Mouse (Mus musculus): ENCODE data around the gene Gfi1.

GRCm38 (mm10) chr5:107739023-107739422 is 13.2 kb upstream of the Gfi1 start:
- TF ChIP-seq ETS1 (conservative IDR thresholded peaks at IDR 0.05; ENCODE audit: low read depth, low read length) (no peak), ZC3H11A (IDR thresholded peaks at IDR 0.05; ENCODE audit: low read depth, low read length) (no peak), SMC3 (IDR thresholded peaks at IDR 0.05; ENCODE audit: low read depth, low read length) (no peak), TCF12 (IDR thresholded peaks at IDR 0.05; ENCODE audit: low read depth, low read length) (no peak), POLR2A (IDR thresholded peaks at IDR 0.05; ENCODE audit: low read depth, low read length) (no peak), KAT2A (IDR thresholded peaks at IDR 0.05; ENCODE audit: insufficient replicate concordance, low read length) (no peak), CTCF (conservative IDR thresholded peaks at IDR 0.05 in 1 of 2, IDR thresholded peaks at IDR 0.05 in 1 of 2; ENCODE audit: low read depth in 2 of 2, low read length in 2 of 2) (no peak), MAX (IDR thresholded peaks at IDR 0.05; ENCODE audit: low read length) (no peak), EP300 (IDR thresholded peaks at IDR 0.05; ENCODE audit: low read length) (no peak), ZNF384 (IDR thresholded peaks at IDR 0.05; ENCODE audit: low read depth, low read length) (no peak), UBTF (IDR thresholded peaks at IDR 0.05; ENCODE audit: low read depth, low read length) (no peak), USF1 (IDR thresholded peaks at IDR 0.05; ENCODE audit: low read depth, low read length) (no peak), RAD21 (IDR thresholded peaks at IDR 0.05; ENCODE audit: low read depth, low read length) (no peak)

Measured in CH12.LX (cell line).